Mouse (Mus musculus): Measurements from ENCODE around the gene Calhm6. TPM values are rescaled to one million over a fixed set of nuclear protein-coding genes. Genes with fewer than 3 reads are reported as not detected.

Gene Calhm6
- polyA plus RNA-seq (2012; rRNA removed) = not detected in 2 replicates

DNA sequence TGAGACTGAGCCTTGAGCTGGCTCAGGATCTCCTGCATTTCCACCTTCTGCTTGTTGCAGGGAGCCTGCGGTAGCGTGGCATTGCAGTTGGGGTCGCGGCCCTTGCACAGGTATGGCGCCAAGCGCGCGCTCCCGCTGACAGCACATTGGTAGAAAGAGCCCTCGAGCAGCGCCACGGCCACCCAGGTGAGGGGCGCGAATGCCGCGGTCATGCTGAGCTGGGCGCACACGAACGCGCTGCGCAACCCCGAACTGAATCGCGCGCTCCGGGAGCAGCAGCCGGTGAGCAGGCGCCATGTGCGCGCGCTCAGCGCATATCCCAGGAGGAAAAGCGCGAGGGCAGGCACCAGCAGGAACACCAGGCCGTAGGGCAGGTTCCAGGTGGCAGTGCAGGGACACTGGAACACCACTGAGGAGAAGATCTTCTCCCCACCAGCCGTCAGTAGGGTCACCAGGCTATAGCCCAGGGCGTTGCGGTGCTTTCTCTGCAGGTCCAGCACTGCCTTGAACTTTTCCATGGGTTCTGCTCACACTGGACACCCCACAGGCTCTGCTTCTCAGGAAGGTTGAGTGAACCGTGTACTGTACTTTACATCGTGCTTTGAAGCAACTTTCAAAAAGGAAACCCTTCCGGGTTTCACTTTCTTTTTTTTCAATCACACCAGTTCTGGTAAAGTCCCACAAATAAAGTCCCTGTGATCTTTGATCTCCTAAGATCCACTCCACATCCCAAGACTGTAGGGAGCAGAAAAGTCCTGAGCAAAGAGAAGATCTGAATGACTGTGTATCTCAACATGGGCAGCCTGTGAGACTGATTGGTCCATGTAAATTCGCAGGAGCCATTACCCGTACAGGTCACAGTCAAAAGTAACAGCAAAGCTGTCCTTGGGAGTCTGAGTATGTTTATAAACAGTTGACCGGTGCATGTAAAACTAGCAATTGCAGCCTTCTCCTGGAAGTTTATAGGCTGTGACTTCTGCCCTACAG lies at the start of gene Calhm6:
Calhm6 (minus strand) TSS at position 593 of the 987 bp plus-strand sequence.
- no peak for TF ChIP-seq POLR2A (IDR thresholded peaks at IDR 0.05; ENCODE audit: control insufficient read depth, low read depth, low read length)
- no peak for TF ChIP-seq CTCF (IDR thresholded peaks at IDR 0.05; ENCODE audit: control insufficient read depth, insufficient read depth, insufficient replicate concordance, low read depth, low read length)
- no peaks in the 10 kb centered on the region for H3K27me3 ChIP-seq (ENCODE audit: control insufficient read depth, insufficient read depth, low read length)
- H3K27ac ChIP-seq (ENCODE audit: control insufficient read depth, insufficient read depth, low read depth, low read length) = no peak within 1 kb of the TSS
- H3K4me3 ChIP-seq (ENCODE audit: control insufficient read depth, low read depth, low read length) = peak within 1 kb of the TSS; percentile 48
- H3K4me1 ChIP-seq (ENCODE audit: control insufficient read depth, insufficient read depth, low read length) = peaks cover 3% of the 10 kb centered on the region
- no peaks in the 10 kb centered on the region for H3K36me3 ChIP-seq (ENCODE audit: control insufficient read depth, insufficient read depth, low read length)

DNA sequence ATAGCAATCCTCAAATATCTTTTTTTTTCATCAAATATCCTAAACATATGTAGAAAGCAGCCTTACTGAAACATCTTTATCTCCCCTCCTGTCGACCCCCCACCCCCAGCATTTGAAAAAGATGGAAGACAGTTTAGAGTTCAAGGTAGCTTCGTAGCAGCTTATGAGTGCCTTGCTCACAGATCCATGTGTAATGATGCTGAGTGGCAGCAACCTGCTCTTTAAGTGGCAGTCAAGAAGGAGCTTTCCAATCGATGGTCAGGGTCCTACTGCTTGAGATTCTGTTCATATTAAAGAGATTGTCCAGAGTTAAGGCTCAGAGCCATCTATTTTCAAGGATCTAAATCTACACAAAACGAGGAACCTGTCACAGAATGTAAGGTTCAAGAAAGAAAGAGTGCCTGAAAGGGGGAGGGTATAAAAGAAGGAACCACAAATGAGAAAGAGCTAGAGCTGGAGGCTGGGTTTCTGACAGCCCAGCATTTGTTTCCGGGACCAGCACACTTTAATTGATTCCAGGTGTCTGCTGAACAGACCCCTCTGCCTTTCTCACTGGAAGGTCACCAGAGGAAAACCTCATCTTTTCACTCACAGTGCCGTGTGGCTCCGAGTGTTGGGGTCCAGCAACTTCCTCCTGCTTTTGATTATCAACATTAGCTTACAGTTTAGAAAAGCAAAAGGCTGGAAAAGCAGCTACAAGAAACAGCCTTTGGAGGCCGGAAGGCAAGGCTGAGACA lies 48.3 kb upstream of the Calhm6 start:
- TF ChIP-seq POLR2A (IDR thresholded peaks at IDR 0.05; ENCODE audit: control insufficient read depth, low read depth, low read length) (no peak), CTCF (IDR thresholded peaks at IDR 0.05; ENCODE audit: control insufficient read depth, insufficient read depth, insufficient replicate concordance, low read depth, low read length) (no peak)
- no peak overlapping the region for H3K4me3 ChIP-seq (ENCODE audit: control insufficient read depth, low read depth, low read length)

DNA sequence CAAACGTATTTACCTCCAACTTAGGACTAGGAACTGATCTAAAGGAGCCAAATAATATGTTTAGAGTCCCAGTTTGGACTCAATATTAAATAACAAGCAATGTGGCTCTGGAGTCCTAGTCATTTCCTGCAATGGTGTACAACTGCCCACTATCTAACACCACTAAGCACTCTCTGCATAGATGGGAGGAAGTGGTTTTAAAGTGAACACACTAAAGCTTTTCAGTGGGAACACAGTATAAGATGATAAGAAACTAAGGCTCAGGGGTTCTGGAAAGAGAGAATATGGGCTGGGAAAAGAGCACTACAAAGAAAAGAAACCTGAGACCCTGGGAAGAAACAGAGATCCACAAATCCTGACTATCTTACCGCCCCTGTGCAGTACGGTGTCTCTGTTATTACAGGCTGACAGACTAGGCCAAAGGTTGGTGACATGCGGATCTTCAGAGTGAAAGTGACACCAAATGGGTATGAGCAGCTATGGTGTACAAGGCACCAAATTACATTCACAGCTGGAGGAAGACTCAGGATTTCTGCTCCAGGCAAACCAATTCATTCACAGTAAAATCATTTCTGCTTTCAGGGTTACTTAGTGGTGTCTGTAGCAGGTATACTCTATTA lies 45.0 kb upstream of the Calhm6 start:
- Histone ChIP-seq H3K4me3 (ENCODE audit: control insufficient read depth, low read depth, low read length) (no peak overlapping the region), H3K27ac (ENCODE audit: control insufficient read depth, insufficient read depth, low read depth, low read length) (no peak overlapping the region), H3K27me3 (ENCODE audit: control insufficient read depth, insufficient read depth, low read length) (no peaks in the 10 kb centered on the region), H3K36me3 (ENCODE audit: control insufficient read depth, insufficient read depth, low read length) (no peaks in the 10 kb centered on the region), H3K4me1 (ENCODE audit: control insufficient read depth, insufficient read depth, low read length) (no peaks in the 10 kb centered on the region)
- TF ChIP-seq CTCF (IDR thresholded peaks at IDR 0.05; ENCODE audit: control insufficient read depth, insufficient read depth, insufficient replicate concordance, low read depth, low read length) (no peak), POLR2A (IDR thresholded peaks at IDR 0.05; ENCODE audit: control insufficient read depth, low read depth, low read length) (no peak)

More for the DNA sequence above, 48.3 kb upstream of the Calhm6 start:
- Histone ChIP-seq H3K36me3 (ENCODE audit: control insufficient read depth, insufficient read depth, low read length) (no peaks in the 10 kb centered on the region), H3K27me3 (ENCODE audit: control insufficient read depth, insufficient read depth, low read length) (no peaks in the 10 kb centered on the region), H3K27ac (ENCODE audit: control insufficient read depth, insufficient read depth, low read depth, low read length) (no peak overlapping the region), H3K4me1 (ENCODE audit: control insufficient read depth, insufficient read depth, low read length) (no peaks in the 10 kb centered on the region)

DNA sequence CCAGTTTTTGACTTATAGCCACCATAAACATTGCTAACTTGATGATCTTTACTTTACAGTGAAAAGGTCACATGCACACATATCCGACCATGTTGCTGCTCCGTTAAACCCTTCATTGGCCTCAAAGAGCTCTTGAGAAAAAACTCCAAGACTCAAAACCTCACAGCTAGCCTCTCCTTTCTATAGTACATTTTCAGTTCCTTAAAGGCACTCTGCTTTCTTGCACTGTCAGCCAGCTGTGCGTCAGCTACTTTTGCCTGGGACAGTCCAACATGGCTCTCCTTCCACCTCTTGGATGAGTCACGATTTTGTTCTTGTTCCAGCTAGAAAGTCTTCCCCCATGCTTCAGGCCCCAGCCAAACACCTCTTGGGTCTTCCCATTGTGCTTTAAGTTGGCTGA lies 43.9 kb upstream of the Calhm6 start:
- Histone ChIP-seq H3K27me3 (ENCODE audit: control insufficient read depth, insufficient read depth, low read length) (no peaks in the 10 kb centered on the region), H3K36me3 (ENCODE audit: control insufficient read depth, insufficient read depth, low read length) (no peaks in the 10 kb centered on the region), H3K4me3 (ENCODE audit: control insufficient read depth, low read depth, low read length) (no peak overlapping the region), H3K4me1 (ENCODE audit: control insufficient read depth, insufficient read depth, low read length) (no peaks in the 10 kb centered on the region), H3K27ac (ENCODE audit: control insufficient read depth, insufficient read depth, low read depth, low read length) (no peak overlapping the region)
- no peak for TF ChIP-seq POLR2A (IDR thresholded peaks at IDR 0.05; ENCODE audit: control insufficient read depth, low read depth, low read length)
- no peak for TF ChIP-seq CTCF (IDR thresholded peaks at IDR 0.05; ENCODE audit: control insufficient read depth, insufficient read depth, insufficient replicate concordance, low read depth, low read length)

DNA sequence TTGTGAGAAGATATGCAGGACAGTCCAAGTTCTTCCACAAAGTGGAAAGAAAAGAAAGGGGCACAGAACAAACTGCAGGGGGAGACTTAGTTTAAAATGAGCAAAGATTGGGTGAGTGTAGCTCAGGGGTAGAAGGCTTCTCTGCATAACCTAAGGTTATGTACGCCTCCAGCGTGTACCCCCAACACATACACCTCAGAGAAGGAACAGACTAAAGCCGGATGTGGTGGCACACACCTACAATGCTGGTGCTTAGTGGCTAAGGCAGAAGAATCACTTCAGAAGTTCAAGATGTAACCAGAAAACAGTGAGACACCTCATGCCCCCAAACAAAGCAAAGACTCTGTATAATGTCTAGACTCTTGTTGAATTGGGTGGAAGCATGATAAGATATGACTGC lies 43.4 kb upstream of the Calhm6 start:
- Histone ChIP-seq H3K27ac (ENCODE audit: control insufficient read depth, insufficient read depth, low read depth, low read length) (no peak overlapping the region), H3K27me3 (ENCODE audit: control insufficient read depth, insufficient read depth, low read length) (no peaks in the 10 kb centered on the region), H3K4me3 (ENCODE audit: control insufficient read depth, low read depth, low read length) (no peak overlapping the region), H3K36me3 (ENCODE audit: control insufficient read depth, insufficient read depth, low read length) (no peaks in the 10 kb centered on the region), H3K4me1 (ENCODE audit: control insufficient read depth, insufficient read depth, low read length) (no peaks in the 10 kb centered on the region)
- no peak for TF ChIP-seq POLR2A (IDR thresholded peaks at IDR 0.05; ENCODE audit: control insufficient read depth, low read depth, low read length)
- TF ChIP-seq CTCF (IDR thresholded peaks at IDR 0.05; ENCODE audit: control insufficient read depth, insufficient read depth, insufficient replicate concordance, low read depth, low read length) = no peak

DNA sequence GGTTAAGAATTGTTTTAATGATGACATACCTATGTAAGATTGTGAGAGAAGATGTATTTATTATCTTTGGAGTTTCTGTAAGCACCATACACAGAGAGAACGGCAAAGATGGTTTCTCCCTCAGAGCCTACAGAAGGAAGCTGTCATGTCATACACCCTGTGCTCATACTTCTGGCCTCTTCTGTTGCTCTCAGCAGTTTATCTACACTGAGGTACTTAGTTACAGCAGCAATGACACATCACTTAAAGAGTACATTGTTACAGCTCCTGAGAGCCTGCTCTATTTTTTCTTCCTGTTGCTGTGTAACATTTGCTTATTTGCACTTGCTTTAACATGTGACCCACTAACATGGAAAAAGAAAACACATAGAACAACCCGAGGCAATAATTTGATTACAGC lies 39.2 kb upstream of the Calhm6 start:
- Histone ChIP-seq H3K36me3 (ENCODE audit: control insufficient read depth, insufficient read depth, low read length) (no peaks in the 10 kb centered on the region), H3K4me3 (ENCODE audit: control insufficient read depth, low read depth, low read length) (no peak overlapping the region), H3K4me1 (ENCODE audit: control insufficient read depth, insufficient read depth, low read length) (no peaks in the 10 kb centered on the region), H3K27ac (ENCODE audit: control insufficient read depth, insufficient read depth, low read depth, low read length) (no peak overlapping the region), H3K27me3 (ENCODE audit: control insufficient read depth, insufficient read depth, low read length) (no peaks in the 10 kb centered on the region)
- TF ChIP-seq CTCF (IDR thresholded peaks at IDR 0.05; ENCODE audit: control insufficient read depth, insufficient read depth, insufficient replicate concordance, low read depth, low read length) (no peak), POLR2A (IDR thresholded peaks at IDR 0.05; ENCODE audit: control insufficient read depth, low read depth, low read length) (no peak)
